Mouse (Mus musculus): ENCODE measurements around the gene Hdac8. TPM values are rescaled to one million over a fixed set of nuclear protein-coding genes. Genes with fewer than 3 reads are reported as not detected.

Hdac8 gene
- polyA plus RNA-seq, 1 experiment from 2014 or later = 6.0 TPM

- DNase-seq (ENCODE audit: low spot score) = no peak
- ATAC-seq (ENCODE audit: low FRiP score, low TSS enrichment) = no peak
- TF ChIP-seq EP300 (optimal IDR thresholded peaks at IDR 0.05) (no peak), CTCF (IDR thresholded peaks at IDR 0.05; ENCODE audit: low read depth) (no peak)
Measured at GRCm38 (mm10) chrX:102319696-102320095, 185.5 kb downstream of the Hdac8 start.

DNA sequence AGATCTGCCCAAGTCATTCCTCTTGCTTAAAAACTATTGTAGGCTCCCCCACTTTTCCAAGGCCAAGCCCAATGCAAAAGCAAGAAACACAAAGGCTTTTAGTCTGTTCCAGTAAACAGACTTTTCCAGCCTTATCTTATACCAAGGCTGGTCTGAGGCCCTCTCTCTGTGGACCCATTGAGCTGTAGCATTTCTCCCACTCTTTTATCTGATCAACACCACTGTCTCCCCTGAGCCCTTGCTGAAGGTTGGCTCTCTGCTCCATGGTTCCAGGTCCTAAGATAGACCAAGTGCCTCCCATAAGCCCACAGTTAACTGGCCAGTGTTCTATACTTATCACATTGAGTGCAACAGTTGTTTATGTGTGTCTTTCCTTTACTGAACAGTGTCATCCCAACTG, 185.9 kb downstream of the Hdac8 start:
- Histone ChIP-seq H3K9me3 (ENCODE audit: control insufficient read depth, low read length) (no peaks in the 10 kb centered on the region), H3K4me2 (replicated peaks; ENCODE audit: low read depth) (no peak overlapping the region), H3K36me3 (ENCODE audit: control insufficient read depth, insufficient read depth, low read length) (no peaks in the 10 kb centered on the region), H3K27ac (replicated peaks) (no peak overlapping the region), H3K4me3 (ENCODE audit: low read depth, low read length) (no peak overlapping the region), H3K4me1 (replicated peaks; ENCODE audit: control insufficient read depth, insufficient read depth) (no peaks in the 10 kb centered on the region), H3K27me3 (ENCODE audit: control insufficient read depth, insufficient read depth, low read length) (no peaks in the 10 kb centered on the region), H3K9ac (ENCODE audit: low read length) (no peak overlapping the region)
- ATAC-seq (ENCODE audit: low FRiP score, low TSS enrichment) (no peak), DNase-seq (ENCODE audit: low spot score) (no peak)
- TF ChIP-seq EP300 (optimal IDR thresholded peaks at IDR 0.05) (no peak), CTCF (IDR thresholded peaks at IDR 0.05; ENCODE audit: low read depth) (no peak)

More at GRCm38 (mm10) chrX:102319696-102320095, 185.5 kb downstream of the Hdac8 start:
- no peak overlapping the region for H3K4me2 ChIP-seq (replicated peaks; ENCODE audit: low read depth)
- WGBS = 47% methylated on average over 3 of the region's 3 CpGs
- no peak overlapping the region for H3K27ac ChIP-seq (replicated peaks)
- H3K27me3 ChIP-seq (ENCODE audit: control insufficient read depth, insufficient read depth, low read length) = no peaks in the 10 kb centered on the region
- no peak overlapping the region for H3K9ac ChIP-seq (ENCODE audit: low read length)
- no peaks in the 10 kb centered on the region for H3K4me1 ChIP-seq (replicated peaks; ENCODE audit: control insufficient read depth, insufficient read depth)
- H3K36me3 ChIP-seq (ENCODE audit: control insufficient read depth, insufficient read depth, low read length) = no peaks in the 10 kb centered on the region
- H3K4me3 ChIP-seq (ENCODE audit: low read depth, low read length) = no peak overlapping the region
- H3K9me3 ChIP-seq (ENCODE audit: control insufficient read depth, low read length) = no peaks in the 10 kb centered on the region

GRCm38 (mm10) chrX:102318782-102319181, 186.4 kb downstream of the Hdac8 start:
- Histone ChIP-seq H3K9me3 (ENCODE audit: control insufficient read depth, low read length) (no peaks in the 10 kb centered on the region), H3K4me2 (replicated peaks; ENCODE audit: low read depth) (no peak overlapping the region), H3K27ac (replicated peaks) (no peak overlapping the region), H3K4me1 (replicated peaks; ENCODE audit: control insufficient read depth, insufficient read depth) (no peaks in the 10 kb centered on the region), H3K36me3 (ENCODE audit: control insufficient read depth, insufficient read depth, low read length) (no peaks in the 10 kb centered on the region), H3K4me3 (ENCODE audit: low read depth, low read length) (no peak overlapping the region), H3K27me3 (ENCODE audit: control insufficient read depth, insufficient read depth, low read length) (no peaks in the 10 kb centered on the region), H3K9ac (ENCODE audit: low read length) (no peak overlapping the region)
- DNase-seq (ENCODE audit: low spot score) (no peak), ATAC-seq (ENCODE audit: low FRiP score, low TSS enrichment) (no peak)
- TF ChIP-seq CTCF (IDR thresholded peaks at IDR 0.05; ENCODE audit: low read depth) (no peak), EP300 (optimal IDR thresholded peaks at IDR 0.05) (no peak)
- WGBS = 81% methylated on average over 5 of the region's 5 CpGs

DNA sequence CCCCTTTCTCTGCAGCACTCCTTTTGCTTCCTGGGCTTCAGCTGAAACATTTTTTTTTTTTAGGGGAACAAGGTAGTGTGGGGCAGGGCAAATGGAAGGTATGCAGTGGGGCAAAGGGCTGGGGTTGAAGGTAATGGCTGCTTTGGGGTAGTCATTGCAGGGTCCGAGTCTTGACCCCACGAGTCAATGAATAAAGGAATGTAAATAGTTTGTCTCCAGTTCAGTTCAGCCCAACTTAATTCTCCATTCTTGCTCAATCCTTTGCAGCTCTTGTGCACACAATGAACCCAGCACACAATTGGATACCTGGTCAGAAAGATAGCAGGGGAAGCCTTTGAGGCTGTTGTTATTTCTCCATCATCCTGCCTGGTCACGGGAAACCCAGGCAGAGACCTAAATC, 194.0 kb downstream of the Hdac8 start:
- Histone ChIP-seq H3K9ac (ENCODE audit: low read length) (no peak overlapping the region), H3K27ac (replicated peaks) (no peak overlapping the region), H3K4me3 (ENCODE audit: low read depth, low read length) (no peak overlapping the region), H3K4me1 (replicated peaks; ENCODE audit: control insufficient read depth, insufficient read depth) (no peaks in the 10 kb centered on the region), H3K4me2 (replicated peaks; ENCODE audit: low read depth) (no peak overlapping the region), H3K36me3 (ENCODE audit: control insufficient read depth, insufficient read depth, low read length) (no peaks in the 10 kb centered on the region), H3K9me3 (ENCODE audit: control insufficient read depth, low read length) (no peaks in the 10 kb centered on the region), H3K27me3 (ENCODE audit: control insufficient read depth, insufficient read depth, low read length) (no peaks in the 10 kb centered on the region)
- DNase-seq (ENCODE audit: low spot score) (no peak), ATAC-seq (ENCODE audit: low FRiP score, low TSS enrichment) (no peak)
- TF ChIP-seq EP300 (optimal IDR thresholded peaks at IDR 0.05) (no peak), CTCF (IDR thresholded peaks at IDR 0.05; ENCODE audit: low read depth) (no peak)
- 52% methylated on average over 3 of the region's 3 CpGs for WGBS

GRCm38 (mm10) chrX:102307511-102307910, 197.6 kb downstream of the Hdac8 start:
- no peak for ATAC-seq (ENCODE audit: low FRiP score, low TSS enrichment)
- 67% methylated on average over 5 of the region's 5 CpGs for WGBS

DNA sequence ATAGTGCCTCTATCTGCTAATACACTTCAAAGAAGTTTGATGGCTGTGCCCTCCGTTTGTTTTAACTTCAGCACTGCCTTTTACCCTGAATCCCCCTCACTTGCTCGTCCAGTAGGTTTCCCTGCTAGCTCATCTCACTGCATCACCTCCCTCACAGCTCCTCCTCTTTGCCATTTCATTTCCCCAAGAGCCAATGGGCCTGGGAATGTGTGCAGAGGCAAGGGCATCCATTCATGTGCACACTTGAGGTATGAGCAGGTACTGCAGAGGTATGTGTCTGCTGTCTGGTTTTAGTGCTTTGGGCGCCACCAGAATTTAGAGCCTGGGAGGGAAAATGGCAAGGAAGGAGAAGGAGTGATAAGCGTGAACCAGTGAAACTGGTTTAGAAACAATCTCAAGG, 199.4 kb downstream of the Hdac8 start:
- Histone ChIP-seq H3K27me3 (ENCODE audit: control insufficient read depth, insufficient read depth, low read length) (no peaks in the 10 kb centered on the region), H3K9ac (ENCODE audit: low read length) (no peak overlapping the region), H3K9me3 (ENCODE audit: control insufficient read depth, low read length) (no peaks in the 10 kb centered on the region), H3K27ac (replicated peaks) (no peak overlapping the region), H3K4me3 (ENCODE audit: low read depth, low read length) (no peak overlapping the region), H3K36me3 (ENCODE audit: control insufficient read depth, insufficient read depth, low read length) (no peaks in the 10 kb centered on the region), H3K4me2 (replicated peaks; ENCODE audit: low read depth) (no peak overlapping the region), H3K4me1 (replicated peaks; ENCODE audit: control insufficient read depth, insufficient read depth) (no peaks in the 10 kb centered on the region)
- WGBS = 61% methylated on average over 4 of the region's 4 CpGs
- DNase-seq (ENCODE audit: low spot score) (no peak), ATAC-seq (ENCODE audit: low FRiP score, low TSS enrichment) (no peak)
- TF ChIP-seq CTCF (IDR thresholded peaks at IDR 0.05; ENCODE audit: low read depth) = no peak
- no peak for TF ChIP-seq EP300 (optimal IDR thresholded peaks at IDR 0.05)

More at GRCm38 (mm10) chrX:102307511-102307910, 197.6 kb downstream of the Hdac8 start:
- H3K27me3 ChIP-seq (ENCODE audit: control insufficient read depth, insufficient read depth, low read length) = no peaks in the 10 kb centered on the region
- no peak overlapping the region for H3K4me3 ChIP-seq (ENCODE audit: low read depth, low read length)
- no peaks in the 10 kb centered on the region for H3K36me3 ChIP-seq (ENCODE audit: control insufficient read depth, insufficient read depth, low read length)
- DNase-seq (ENCODE audit: low spot score) = no peak
- H3K9ac ChIP-seq (ENCODE audit: low read length) = no peak overlapping the region
- H3K4me2 ChIP-seq (replicated peaks; ENCODE audit: low read depth) = no peak overlapping the region
- no peak overlapping the region for H3K27ac ChIP-seq (replicated peaks)
- H3K9me3 ChIP-seq (ENCODE audit: control insufficient read depth, low read length) = no peaks in the 10 kb centered on the region
- no peaks in the 10 kb centered on the region for H3K4me1 ChIP-seq (replicated peaks; ENCODE audit: control insufficient read depth, insufficient read depth)
- TF ChIP-seq EP300 (optimal IDR thresholded peaks at IDR 0.05) (no peak), CTCF (IDR thresholded peaks at IDR 0.05; ENCODE audit: low read depth) (no peak)

Measured in stomach, postnatal 0 days (tissue).